Mouse (Mus musculus): ENCODE measurements around the gene Nr2f6.

Nr2f6 gene

GRCm38 (mm10) chr8:71381421-71381970 lies at the start of gene Nr2f6:
TSS of gene Nr2f6 (minus strand) at chr8:71381960.
- peak; percentile 84 to 85 for DNase-seq

DNA sequence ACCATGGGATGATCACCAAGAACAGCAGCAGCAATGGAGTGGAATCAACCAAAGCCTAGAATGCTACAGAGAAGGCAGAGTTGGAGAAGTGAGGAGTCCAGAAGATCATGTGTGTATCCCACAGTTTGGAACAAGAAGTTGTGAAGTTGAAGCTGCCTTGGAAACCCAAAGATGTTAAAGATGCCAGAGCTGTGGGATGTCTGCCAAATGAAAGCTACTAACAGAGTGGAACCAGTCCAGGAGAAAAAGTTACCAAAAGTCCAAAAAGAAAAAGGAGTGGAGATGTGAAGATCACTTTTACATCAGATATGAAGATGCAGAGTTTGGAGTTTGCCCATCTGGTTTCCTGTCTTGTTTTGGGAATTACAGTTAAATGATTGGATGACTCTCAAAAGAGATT lies 40.4 kb upstream of the Nr2f6 start:
- DNase-seq = no peak

- DNase-seq = no peak
Observed at GRCm38 (mm10) chr8:71411535-71412273, 29.9 kb upstream of the Nr2f6 start.

- DNase-seq = no peak
Observed at GRCm38 (mm10) chr8:71408231-71408630, 26.5 kb upstream of the Nr2f6 start.

DNA sequence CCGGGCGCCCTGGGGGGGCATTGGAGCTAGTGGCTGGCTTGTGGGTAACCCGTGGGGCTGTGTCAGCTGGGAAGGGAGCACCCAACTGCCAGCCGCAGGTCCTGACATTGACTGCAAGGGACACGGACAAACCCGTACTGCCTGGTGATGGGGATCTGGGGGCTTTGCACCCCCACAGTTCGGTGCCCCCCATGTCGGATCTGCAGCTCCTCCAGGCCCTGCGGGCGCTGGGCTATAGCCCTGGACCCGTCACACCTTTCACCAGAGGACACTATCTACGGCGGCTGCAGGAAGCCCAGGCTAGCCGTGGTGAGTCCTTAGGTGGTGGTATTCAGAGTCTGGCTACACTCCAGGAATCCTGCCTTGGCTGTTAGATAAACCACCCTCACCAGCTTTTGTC lies 25.7 kb upstream of the Nr2f6 start:
- no peak for DNase-seq

DNA sequence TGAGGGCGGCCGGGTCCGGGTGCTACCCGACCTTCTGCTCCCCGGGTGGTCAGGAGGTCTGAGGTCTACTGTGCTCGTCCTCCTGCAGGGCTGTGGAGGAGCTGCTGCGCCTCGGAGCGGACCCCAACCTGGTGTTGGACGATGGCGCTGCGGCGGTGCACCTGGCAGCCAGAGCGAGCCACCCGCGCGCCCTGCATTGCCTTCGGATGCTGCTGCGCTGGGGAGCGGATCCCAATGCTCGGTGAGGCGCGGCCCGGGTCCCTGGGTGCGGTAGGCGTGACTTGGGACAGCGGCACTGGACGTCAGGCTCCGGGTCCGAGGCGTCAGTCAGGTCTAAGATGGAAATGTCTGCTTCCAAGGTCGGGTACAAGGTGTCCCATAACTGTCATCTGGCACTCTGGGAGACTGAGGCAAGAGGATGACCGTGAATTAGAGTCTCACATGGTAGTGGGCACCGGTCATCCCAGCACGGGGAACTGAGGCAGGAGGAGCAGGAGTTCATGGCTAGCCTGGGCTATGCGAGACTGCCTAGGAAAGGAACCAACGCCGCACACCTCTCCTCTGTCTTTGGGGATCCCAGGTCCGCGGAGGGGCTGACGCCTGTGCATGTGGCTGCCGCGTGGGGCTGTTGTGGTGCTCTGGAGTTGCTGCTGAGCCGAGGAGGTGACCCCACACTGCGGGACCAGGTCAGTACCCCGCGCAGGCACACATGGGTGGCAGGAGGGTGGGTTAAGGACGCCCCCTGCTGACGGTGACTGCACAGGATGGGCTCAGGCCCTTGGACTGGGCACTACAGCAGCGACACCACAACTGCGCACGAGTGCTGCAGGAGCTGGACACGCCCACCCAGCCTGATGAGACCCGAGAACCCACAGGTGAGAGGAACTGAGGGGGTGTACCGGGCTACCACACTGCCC lies 24.6 kb upstream of the Nr2f6 start:
- peak; percentile 72 to 78 for DNase-seq

- DNase-seq = peak; percentile 97 to 98
Observed at GRCm38 (mm10) chr8:71405401-71406098, 23.8 kb upstream of the Nr2f6 start, which contains the start of gene Ankle1. TSS of gene Ankle1 (plus strand) at chr8:71406010.

DNA sequence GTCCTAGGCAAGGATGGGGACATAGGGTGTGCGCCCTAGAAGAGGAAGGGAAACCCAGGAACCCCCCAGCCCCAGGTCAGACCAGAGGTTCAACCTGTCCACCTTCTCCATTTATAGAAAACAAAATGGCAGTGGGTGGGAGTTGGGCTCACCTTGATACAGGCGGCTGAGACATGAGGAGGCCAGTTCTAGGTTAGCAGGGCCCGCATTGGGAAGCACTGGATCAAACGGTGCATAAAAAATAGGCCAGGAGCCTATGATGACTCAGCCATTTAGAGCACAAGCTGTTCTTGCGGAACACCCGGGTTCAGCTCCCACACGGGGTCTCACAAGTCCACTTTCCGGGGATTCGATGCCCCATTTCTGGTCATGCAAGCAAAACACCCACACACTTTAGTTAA lies 23.2 kb upstream of the Nr2f6 start:
- DNase-seq = no peak

- no peak for DNase-seq
Observed at GRCm38 (mm10) chr8:71404011-71404410, 22.3 kb upstream of the Nr2f6 start.

DNA sequence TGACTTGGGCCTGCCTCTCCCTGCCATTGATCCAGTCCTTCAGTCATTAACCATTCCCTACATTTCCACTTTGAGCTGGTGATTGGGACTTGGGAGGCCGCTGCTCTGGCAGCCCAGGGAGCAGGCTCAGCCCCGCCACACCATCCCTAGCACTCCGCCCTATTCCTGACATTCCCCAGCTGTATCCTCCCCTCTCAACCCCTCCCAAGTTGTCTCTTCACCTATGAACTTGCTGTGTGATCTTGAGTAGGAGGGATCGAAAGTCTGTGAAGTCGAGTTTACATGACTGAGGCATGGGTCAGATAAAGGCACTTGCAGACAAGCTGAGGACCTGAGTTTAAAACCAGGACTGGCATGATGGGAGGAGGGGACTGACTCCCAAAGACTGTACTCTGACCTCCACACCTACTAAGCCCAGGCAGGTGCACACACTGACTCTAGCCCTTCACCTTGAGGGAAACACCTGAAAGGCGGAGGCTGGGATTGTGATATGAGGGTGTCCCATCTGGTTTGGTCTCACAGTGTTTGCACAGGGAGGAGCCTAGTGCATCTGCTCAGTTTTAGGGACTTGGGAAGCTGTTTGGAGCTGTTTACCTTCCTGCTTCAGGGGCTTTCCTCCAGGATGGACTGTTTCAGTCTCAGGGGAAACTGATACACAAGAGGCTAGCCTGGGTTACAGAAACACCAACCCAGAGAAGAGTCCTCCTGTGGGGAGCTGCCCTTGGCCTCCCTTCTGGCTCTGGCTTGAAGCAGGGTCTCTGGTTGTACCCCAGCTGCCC lies 21.5 kb upstream of the Nr2f6 start:
- DNase-seq = no peak

GRCm38 (mm10) chr8:71402446-71402964 lies 20.7 kb upstream of the Nr2f6 start:
- DNase-seq = no peak

DNA sequence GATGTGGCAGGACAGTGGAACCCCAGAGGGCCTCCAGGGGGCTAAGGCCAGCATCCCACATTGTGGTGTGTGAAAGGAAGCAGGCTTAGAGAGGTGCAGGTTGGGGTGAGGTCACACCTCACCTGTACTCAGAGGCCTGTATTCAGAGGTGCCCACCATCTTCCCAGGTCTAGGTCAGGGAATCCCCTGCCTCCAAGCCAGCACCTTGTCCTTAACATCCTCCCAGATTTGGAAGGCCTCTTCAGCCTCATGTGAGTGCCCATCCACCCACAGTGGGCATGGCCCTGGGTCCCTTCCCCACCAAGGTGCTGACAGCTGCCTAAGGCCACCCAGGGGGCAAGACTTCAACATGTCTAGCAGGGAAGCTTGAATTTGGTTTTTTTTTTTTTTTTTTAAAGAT lies 19.7 kb upstream of the Nr2f6 start:
- DNase-seq = no peak

DNA sequence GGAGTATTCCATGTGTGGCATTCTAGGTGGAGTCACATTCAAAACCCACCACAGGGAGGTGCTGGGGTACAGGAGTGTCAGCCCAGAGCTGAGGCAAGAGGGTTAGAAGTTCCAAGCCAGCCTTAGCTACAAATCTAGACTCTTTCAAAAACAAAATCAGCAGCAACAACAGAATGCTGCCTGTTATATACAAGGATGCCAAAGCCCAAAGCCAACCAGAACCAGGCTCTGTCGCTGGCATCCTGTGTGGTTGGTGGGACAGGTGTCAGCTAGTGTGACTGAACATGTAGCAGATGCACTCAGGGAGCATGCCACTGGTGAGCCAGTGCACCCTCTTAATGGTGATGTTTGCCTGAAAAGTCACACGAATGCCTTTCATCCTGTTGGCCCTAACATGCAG lies 19.1 kb upstream of the Nr2f6 start:
- DNase-seq = no peak

DNA sequence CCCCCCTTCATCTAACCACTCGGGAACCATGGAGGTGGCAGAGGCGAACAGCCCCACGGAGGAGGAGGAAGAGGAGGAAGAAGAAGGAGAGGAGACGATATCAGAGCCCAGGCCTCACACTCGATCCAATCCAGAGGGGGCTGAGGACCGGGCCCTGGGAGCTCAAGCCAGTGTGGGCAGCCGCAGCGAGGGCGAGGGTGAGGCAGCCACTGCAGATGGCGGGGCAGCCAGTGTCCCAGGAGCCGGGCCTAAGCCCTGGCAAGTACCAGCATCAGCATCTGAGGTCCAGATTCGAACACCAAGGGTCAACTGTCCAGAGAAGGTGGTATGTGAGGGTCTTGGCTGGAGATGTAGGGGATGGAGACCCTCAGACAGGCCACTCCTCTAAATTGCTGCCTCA lies 15.9 kb upstream of the Nr2f6 start:
- no peak for DNase-seq

DNA sequence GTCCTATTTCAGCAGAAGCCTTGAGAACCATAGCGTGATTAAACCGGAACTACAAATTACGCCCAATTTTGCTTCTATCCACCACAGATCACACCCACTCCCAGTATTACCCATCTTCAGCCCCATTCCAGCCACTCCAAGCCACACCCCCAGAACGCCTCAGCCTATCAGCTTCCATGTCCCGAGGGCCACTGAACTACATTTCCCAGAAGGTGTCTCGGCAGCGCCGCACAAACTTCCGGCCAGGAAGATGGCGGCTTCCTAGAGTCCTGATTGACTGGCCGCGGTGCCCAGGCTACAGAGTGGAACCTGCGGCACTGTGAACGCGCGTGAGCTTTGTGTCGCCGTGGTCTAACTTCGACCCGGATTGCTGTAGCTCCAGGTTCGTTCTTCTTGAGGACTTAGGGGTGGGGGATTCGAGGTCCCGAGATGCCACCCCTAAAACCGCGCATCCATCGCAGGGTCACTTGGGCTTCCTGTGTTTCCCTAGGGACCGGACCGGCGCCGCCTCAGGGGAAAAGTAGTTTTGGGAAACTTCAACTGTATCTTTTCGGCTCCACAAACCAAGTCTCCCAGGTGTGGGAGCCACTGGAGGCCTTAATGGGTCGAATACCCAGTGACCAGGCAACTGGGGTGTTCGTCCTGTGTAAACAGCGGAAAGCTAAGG lies 15.0 kb upstream of the Nr2f6 start, which contains the start of gene Babam1:
Babam1 (plus strand) TSS at position 223 of the 667 bp plus-strand sequence.
- peak; percentile 96 to 97 for DNase-seq

GRCm38 (mm10) chr8:71395629-71396028 lies 13.9 kb upstream of the Nr2f6 start, which contains the start of gene Ushbp1:
TSS of gene Ushbp1 (minus strand) at chr8:71395802.
- peak in 1 of 2 experiments; percentile 17 for DNase-seq

- no peak for DNase-seq
Observed at GRCm38 (mm10) chr8:71395071-71395470, 13.3 kb upstream of the Nr2f6 start.

DNA sequence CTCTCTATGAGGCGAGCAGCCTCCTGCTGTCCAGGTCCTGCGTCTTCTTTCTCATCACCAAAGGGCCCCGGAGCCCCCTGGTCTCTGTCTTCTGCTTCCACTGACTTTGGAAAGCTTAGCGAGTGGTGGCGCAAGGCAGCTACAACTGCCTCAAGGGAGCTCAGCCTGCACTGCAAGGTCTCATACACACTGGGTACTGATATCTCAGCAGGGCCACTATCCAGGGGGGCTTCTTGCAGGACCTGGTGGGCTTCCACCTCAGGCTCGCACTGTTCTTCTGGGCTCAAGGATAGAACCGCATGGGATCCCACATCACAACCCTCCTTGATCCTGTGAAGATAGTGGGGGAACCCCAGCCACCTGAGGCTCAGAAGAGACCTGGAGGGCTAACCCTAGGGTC lies 12.7 kb upstream of the Nr2f6 start:
- DNase-seq = no peak

DNA sequence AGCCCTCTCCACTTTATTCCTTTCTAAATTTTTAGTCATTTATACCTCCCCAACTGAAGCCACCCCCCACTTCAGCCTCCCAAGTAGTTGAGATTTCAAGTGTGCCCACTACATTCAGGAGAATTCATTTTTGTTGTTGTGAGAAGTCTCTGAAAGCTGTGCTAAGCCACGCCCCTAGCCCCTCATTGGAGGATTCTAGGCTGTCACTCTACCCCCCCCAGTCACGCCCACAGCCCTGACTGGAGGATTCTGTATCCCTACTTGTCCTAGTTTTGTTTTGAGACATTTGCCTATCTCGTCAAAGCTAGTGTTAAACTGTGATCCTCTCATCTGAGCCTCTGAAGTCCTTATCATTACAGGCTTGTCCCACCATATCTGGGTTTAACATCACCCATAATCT lies 11.1 kb upstream of the Nr2f6 start:
- DNase-seq = peak; percentile 49 to 51

DNA sequence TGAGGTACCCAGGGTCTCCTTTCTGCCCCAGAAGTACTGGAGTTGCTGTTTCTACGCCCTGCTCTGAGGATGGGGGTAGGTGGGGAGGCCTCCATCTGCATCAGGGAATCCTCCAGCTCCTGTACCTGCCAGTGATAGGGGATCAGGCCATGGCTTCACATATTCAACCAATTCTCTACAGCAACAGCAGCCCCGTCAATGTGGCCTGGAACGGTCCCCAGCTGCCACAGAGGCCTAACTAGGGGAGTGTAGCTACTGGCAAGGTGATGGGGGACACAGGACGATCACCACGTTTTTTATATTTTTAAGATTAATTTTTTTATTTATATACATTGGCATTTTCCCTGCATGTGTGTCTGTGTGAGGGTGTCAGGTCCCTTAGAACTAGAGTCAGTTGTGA lies 10.6 kb upstream of the Nr2f6 start:
- DNase-seq = no peak

DNA sequence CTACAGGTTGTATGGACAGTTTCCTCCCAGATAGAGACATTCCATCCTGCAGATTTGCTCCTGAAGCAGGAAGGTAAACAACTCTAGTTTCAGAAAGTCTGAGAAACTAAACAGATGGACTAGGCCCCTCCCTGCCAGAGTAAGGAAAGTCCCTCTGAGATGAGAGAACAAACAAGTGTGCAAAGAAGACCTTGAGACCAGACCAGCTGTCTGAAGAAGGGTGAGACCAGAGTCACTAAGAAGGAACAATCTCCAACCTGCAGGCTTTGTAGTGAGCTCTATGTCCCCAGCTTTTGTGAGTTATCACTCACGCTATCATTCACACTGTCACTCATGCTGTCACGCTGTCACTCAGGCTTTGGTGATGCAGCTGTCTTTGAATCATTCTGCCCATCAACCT lies 9.9 kb upstream of the Nr2f6 start:
- DNase-seq = no peak

Data from cerebellum, postnatal 10 days (tissue).